Mouse (Mus musculus) gonadal fat pad, adult 2 months (tissue): ENCODE results near the gene 4930415L06Rik. TPM values are rescaled to one million over a fixed set of nuclear protein-coding genes. Genes with fewer than 3 reads are reported as not detected.

Experiments
- DNase-seq: peaks from one replicate; pipeline ENCODE4 v3.0.0-alpha.2; 2012; ENCODE audit warnings: low read depth
- polyA plus RNA-seq: library from polyadenylated mRNA; depleted of rRNA; stranded (reverse); fragments of >200 nt; gene quantifications from 2 replicates; pipeline ENCODE4 v1.2.3, GENCODE M21; 2012; rRNA removed

4930415L06Rik gene
- not detected in 2 replicates for polyA plus RNA-seq

- no peak for DNase-seq
Measured at GRCm38 (mm10) chrX:89932752-89933151, at the start of gene 4930415L06Rik. 4930415L06Rik (minus strand) TSS chrX:89932852.

GRCm38 (mm10) chrX:89978621-89979020 is 46.0 kb upstream of the 4930415L06Rik start:
- no peak for DNase-seq

- no peak for DNase-seq
Measured at GRCm38 (mm10) chrX:89904871-89905270, 27.8 kb downstream of the 4930415L06Rik start.

Other genes with a start within 250 kb of the 4930415L06Rik start
- not detected in 2 replicates for gene 4932429P05Rik, start 180.6 kb downstream of the 4930415L06Rik start, polyA plus RNA-seq